Mouse (Mus musculus): Measurements from ENCODE around the gene Runx2. TPM values are rescaled to one million over a fixed set of nuclear protein-coding genes. Genes with fewer than 3 reads are reported as not detected.

Runx2 gene
- polyA plus RNA-seq, 1 experiment from 2014 or later: 10.1 TPM

DNA sequence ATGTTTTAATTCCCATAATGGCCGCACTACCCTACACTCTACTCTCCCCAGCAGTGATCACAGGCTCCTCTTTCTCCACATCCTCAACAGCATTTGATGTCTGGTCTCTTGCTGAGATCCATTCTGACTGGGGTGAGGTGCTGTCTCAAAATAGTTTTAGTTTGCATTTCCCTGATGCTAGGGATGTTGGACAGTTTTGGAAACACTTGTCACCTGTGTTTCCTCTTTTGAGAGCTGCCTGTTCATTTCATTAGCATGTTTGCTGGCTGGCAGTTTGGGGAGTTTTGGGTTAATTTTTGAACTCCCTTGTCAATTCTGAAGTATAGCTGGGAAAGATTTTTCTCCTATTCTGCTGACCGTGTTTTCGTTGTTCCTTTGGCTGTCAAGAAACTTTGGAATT lies 340.3 kb downstream of the Runx2 start:
- Histone ChIP-seq H3K9me3 (replicated peaks; ENCODE audit: control insufficient read depth, low read length) (no peaks in the 10 kb centered on the region), H3K27ac (replicated peaks; ENCODE audit: low read depth, low read length) (no peak overlapping the region), H3K9ac (replicated peaks; ENCODE audit: low read length) (no peak overlapping the region), H3K27me3 (ENCODE audit: control insufficient read depth, insufficient read depth, low read length) (no peaks in the 10 kb centered on the region), H3K36me3 (replicated peaks; ENCODE audit: control insufficient read depth, insufficient read depth, low read depth, low read length) (no peaks in the 10 kb centered on the region), H3K4me1 (ENCODE audit: control insufficient read depth, insufficient read depth, low read length) (no peaks in the 10 kb centered on the region), H3K4me2 (ENCODE audit: low read depth, low read length) (no peak overlapping the region), H3K4me3 (ENCODE audit: low read depth, low read length) (no peak overlapping the region)
- no peak for DNase-seq (ENCODE audit: low spot score)
- 76% methylated on average over 3 of the region's 3 CpGs for WGBS
- ATAC-seq (replicated peaks; ENCODE audit: insufficient number of reproducible peaks, low FRiP score, low TSS enrichment, low read depth): no peak

DNA sequence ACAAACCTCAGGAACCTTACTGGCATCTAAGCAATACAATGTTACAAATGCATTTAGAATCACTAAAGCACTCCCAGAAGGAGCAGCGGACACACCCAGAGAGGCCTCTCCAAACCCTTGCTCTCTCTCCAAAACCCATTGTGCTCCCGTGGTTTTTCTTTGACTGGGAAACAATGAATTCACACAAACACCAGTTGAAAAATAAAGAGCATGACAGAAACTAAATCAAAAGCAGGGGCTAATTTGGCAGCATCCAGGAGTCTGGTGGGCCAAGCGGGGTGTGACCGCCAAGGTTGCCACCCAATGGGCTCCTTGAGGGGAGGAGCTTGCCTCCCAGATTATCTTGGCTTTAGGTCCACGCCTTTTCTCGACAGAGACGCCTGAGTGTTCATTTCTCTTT lies 341.9 kb downstream of the Runx2 start:
- no peaks in the 10 kb centered on the region for H3K27me3 ChIP-seq (ENCODE audit: control insufficient read depth, insufficient read depth, low read length)
- H3K27ac ChIP-seq (replicated peaks; ENCODE audit: low read depth, low read length): no peak overlapping the region
- H3K4me3 ChIP-seq (ENCODE audit: low read depth, low read length): no peak overlapping the region
- H3K36me3 ChIP-seq (replicated peaks; ENCODE audit: control insufficient read depth, insufficient read depth, low read depth, low read length): no peaks in the 10 kb centered on the region
- H3K4me2 ChIP-seq (ENCODE audit: low read depth, low read length): no peak overlapping the region
- ATAC-seq (replicated peaks; ENCODE audit: insufficient number of reproducible peaks, low FRiP score, low TSS enrichment, low read depth) (no peak), DNase-seq (ENCODE audit: low spot score) (no peak)
- no peaks in the 10 kb centered on the region for H3K9me3 ChIP-seq (replicated peaks; ENCODE audit: control insufficient read depth, low read length)
- WGBS: 85% methylated on average over 7 of the region's 7 CpGs
- H3K9ac ChIP-seq (replicated peaks; ENCODE audit: low read length): no peak overlapping the region
- no peaks in the 10 kb centered on the region for H3K4me1 ChIP-seq (ENCODE audit: control insufficient read depth, insufficient read depth, low read length)

DNA sequence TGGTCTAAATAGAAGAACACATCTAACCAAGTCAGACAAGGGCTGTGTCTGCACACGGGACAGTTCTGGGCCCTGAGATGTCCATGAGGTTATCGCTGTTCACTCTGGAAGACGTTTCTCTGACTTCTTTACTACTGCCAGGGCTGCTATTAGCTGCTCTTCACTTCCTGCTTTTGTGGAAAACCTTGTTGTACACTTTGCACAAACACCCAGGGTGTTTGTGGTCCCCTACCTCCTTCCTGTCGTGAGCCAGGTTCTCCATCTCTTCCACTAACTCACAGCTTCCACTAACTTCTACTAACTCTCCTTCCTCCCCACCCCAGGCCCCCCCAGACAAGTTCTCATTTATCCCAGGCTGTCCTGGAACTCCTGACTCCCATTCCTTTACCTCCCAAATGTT lies 350.9 kb downstream of the Runx2 start:
- Histone ChIP-seq H3K27ac (replicated peaks; ENCODE audit: low read depth, low read length) (no peak overlapping the region), H3K36me3 (replicated peaks; ENCODE audit: control insufficient read depth, insufficient read depth, low read depth, low read length) (no peaks in the 10 kb centered on the region), H3K4me2 (ENCODE audit: low read depth, low read length) (no peak overlapping the region), H3K27me3 (ENCODE audit: control insufficient read depth, insufficient read depth, low read length) (no peaks in the 10 kb centered on the region), H3K4me3 (ENCODE audit: low read depth, low read length) (no peak overlapping the region), H3K9ac (replicated peaks; ENCODE audit: low read length) (no peak overlapping the region), H3K4me1 (ENCODE audit: control insufficient read depth, insufficient read depth, low read length) (no peaks in the 10 kb centered on the region), H3K9me3 (replicated peaks; ENCODE audit: control insufficient read depth, low read length) (no peaks in the 10 kb centered on the region)
- 89% methylated on average over 4 of the region's 4 CpGs for WGBS
- ATAC-seq (replicated peaks; ENCODE audit: insufficient number of reproducible peaks, low FRiP score, low TSS enrichment, low read depth): no peak
- DNase-seq (ENCODE audit: low spot score): no peak

DNA sequence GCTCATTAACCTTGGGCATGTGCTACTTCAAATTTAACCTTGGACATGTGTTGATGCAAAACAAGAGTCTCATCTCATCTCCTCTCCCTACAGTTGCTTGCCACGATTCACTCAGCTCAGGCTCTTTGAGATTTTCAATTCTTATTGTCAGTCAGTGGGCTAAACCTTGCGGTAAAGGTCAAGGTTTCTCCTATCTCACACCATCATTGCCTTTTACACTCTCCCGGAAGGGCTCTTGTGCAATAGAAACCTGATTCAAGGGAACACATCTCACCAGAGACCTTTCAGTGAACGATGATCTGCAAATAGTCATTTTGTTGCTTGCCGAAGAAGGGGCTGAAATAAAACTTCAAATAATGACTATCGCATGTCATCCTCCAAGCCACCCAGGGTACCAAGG lies 354.4 kb downstream of the Runx2 start:
- H3K27me3 ChIP-seq (ENCODE audit: control insufficient read depth, insufficient read depth, low read length): no peaks in the 10 kb centered on the region
- no peak overlapping the region for H3K27ac ChIP-seq (replicated peaks; ENCODE audit: low read depth, low read length)
- no peak overlapping the region for H3K4me2 ChIP-seq (ENCODE audit: low read depth, low read length)
- ATAC-seq (replicated peaks; ENCODE audit: insufficient number of reproducible peaks, low FRiP score, low TSS enrichment, low read depth) (no peak), DNase-seq (ENCODE audit: low spot score) (no peak)
- H3K9me3 ChIP-seq (replicated peaks; ENCODE audit: control insufficient read depth, low read length): no peaks in the 10 kb centered on the region
- 86% methylated on average over 6 of the region's 6 CpGs for WGBS
- no peak overlapping the region for H3K4me3 ChIP-seq (ENCODE audit: low read depth, low read length)
- H3K9ac ChIP-seq (replicated peaks; ENCODE audit: low read length): no peak overlapping the region
- no peaks in the 10 kb centered on the region for H3K36me3 ChIP-seq (replicated peaks; ENCODE audit: control insufficient read depth, insufficient read depth, low read depth, low read length)
- H3K4me1 ChIP-seq (ENCODE audit: control insufficient read depth, insufficient read depth, low read length): no peaks in the 10 kb centered on the region

DNA sequence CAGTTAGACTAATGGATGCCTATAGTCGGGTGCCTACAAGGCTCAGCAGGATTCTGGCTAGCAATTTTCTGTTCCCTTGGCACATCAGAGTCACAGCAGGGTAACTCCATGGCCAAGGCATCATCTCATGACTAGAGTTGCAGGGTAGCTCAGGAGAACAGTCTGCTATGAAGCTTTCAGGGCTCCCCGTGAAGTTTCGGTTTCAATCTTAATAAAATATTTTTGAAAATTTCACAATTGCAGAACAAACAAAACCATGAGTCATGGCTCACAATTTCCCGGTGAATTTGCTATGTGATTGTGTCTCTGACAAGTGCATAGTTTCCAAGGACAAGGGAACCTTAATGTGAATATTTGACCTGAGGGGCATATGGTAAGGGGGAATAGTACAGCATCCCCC lies 355.6 kb downstream of the Runx2 start:
- DNase-seq (ENCODE audit: low spot score): no peak
- no peaks in the 10 kb centered on the region for H3K9me3 ChIP-seq (replicated peaks; ENCODE audit: control insufficient read depth, low read length)
- 92% methylated on average over 4 of the region's 4 CpGs for WGBS
- H3K4me3 ChIP-seq (ENCODE audit: low read depth, low read length): no peak overlapping the region
- H3K27me3 ChIP-seq (ENCODE audit: control insufficient read depth, insufficient read depth, low read length): no peaks in the 10 kb centered on the region
- no peaks in the 10 kb centered on the region for H3K36me3 ChIP-seq (replicated peaks; ENCODE audit: control insufficient read depth, insufficient read depth, low read depth, low read length)
- no peak overlapping the region for H3K27ac ChIP-seq (replicated peaks; ENCODE audit: low read depth, low read length)
- H3K4me2 ChIP-seq (ENCODE audit: low read depth, low read length): no peak overlapping the region
- no peak for ATAC-seq (replicated peaks; ENCODE audit: insufficient number of reproducible peaks, low FRiP score, low TSS enrichment, low read depth)
- no peak overlapping the region for H3K9ac ChIP-seq (replicated peaks; ENCODE audit: low read length)
- H3K4me1 ChIP-seq (ENCODE audit: control insufficient read depth, insufficient read depth, low read length): no peaks in the 10 kb centered on the region

DNA sequence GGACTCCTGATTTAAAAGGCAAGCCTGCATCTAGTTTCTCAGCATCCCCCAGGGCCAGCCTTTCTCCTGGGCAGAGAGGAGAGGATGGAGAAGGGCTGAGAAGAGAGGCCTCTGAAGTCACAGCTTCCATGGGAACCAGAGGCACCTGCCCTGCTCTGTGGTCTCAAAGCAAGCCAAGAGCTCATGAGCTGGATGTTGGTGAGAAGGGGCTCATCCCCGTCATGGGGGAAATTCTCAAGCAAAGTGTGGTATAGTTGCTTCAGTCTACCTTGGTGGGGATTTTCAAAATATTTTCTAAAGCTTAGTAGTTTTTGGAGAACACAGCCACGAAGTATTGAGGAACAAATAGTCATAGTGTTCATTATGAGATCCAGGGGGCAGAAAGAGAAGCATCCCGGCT lies 357.9 kb downstream of the Runx2 start:
- H3K36me3 ChIP-seq (replicated peaks; ENCODE audit: control insufficient read depth, insufficient read depth, low read depth, low read length): no peaks in the 10 kb centered on the region
- 78% methylated on average over 3 of the region's 3 CpGs for WGBS
- no peak overlapping the region for H3K9ac ChIP-seq (replicated peaks; ENCODE audit: low read length)
- ATAC-seq (replicated peaks; ENCODE audit: insufficient number of reproducible peaks, low FRiP score, low TSS enrichment, low read depth) (no peak), DNase-seq (ENCODE audit: low spot score) (no peak)
- H3K4me1 ChIP-seq (ENCODE audit: control insufficient read depth, insufficient read depth, low read length): no peaks in the 10 kb centered on the region
- H3K27ac ChIP-seq (replicated peaks; ENCODE audit: low read depth, low read length): no peak overlapping the region
- no peaks in the 10 kb centered on the region for H3K9me3 ChIP-seq (replicated peaks; ENCODE audit: control insufficient read depth, low read length)
- H3K4me3 ChIP-seq (ENCODE audit: low read depth, low read length): no peak overlapping the region
- H3K27me3 ChIP-seq (ENCODE audit: control insufficient read depth, insufficient read depth, low read length): no peaks in the 10 kb centered on the region
- H3K4me2 ChIP-seq (ENCODE audit: low read depth, low read length): no peak overlapping the region

DNA sequence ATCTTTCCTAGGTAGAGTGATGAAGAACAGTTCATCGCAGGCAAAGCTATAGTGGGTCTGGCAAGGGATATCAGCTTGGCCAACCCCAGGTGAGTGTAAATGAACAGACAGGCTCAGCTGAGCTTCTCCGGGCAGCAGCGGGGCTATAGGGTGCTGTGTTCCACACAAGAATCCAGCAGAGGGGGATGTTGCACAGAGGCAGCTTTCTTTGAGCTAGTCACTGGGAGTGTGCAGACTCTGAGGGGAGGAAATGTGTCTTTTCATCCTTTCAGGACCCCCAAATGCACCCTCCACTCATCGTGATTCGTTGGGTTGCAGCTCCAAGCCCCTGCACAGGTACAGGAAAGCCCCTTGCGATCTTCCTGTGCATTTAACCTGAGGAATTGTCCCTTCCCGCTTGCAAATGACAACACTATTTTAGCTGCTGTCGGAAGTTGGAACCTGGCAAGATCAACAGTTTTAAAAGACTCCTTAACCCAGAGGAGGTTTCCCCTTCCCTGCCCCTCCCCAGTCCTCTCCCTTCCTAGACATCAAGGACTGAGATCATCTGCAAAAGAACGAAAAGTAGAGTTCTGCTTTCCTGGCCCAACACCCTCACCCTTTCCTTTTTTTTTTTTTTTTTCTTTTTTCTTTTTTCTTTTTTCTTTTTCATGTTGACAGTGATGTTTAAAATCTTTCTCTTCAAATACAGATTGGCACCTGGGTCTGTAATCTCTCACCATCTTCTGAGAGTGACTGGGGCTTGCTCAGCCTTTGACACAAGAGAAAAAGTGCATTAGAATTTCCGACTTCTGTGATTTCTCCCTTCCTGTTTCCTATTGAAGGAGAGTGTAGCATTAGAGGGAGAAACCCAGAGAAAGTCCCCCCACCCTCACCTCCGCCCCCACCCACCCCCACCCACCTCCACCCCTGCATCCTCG lies 358.7 kb downstream of the Runx2 start:
- H3K9me3 ChIP-seq (replicated peaks; ENCODE audit: control insufficient read depth, low read length): no peaks in the 10 kb centered on the region
- H3K27me3 ChIP-seq (ENCODE audit: control insufficient read depth, insufficient read depth, low read length): no peaks in the 10 kb centered on the region
- H3K27ac ChIP-seq (replicated peaks; ENCODE audit: low read depth, low read length): no peak overlapping the region
- no peaks in the 10 kb centered on the region for H3K36me3 ChIP-seq (replicated peaks; ENCODE audit: control insufficient read depth, insufficient read depth, low read depth, low read length)
- no peak overlapping the region for H3K4me3 ChIP-seq (ENCODE audit: low read depth, low read length)
- 35% methylated on average over 12 of the region's 12 CpGs for WGBS
- no peaks in the 10 kb centered on the region for H3K4me1 ChIP-seq (ENCODE audit: control insufficient read depth, insufficient read depth, low read length)
- ATAC-seq (replicated peaks; ENCODE audit: insufficient number of reproducible peaks, low FRiP score, low TSS enrichment, low read depth): peak; percentile 76; the same call in 1 of the 2 replicates
- peak; percentile 86 for DNase-seq (ENCODE audit: low spot score)
- no peak overlapping the region for H3K9ac ChIP-seq (replicated peaks; ENCODE audit: low read length)
- H3K4me2 ChIP-seq (ENCODE audit: low read depth, low read length): no peak overlapping the region

DNA sequence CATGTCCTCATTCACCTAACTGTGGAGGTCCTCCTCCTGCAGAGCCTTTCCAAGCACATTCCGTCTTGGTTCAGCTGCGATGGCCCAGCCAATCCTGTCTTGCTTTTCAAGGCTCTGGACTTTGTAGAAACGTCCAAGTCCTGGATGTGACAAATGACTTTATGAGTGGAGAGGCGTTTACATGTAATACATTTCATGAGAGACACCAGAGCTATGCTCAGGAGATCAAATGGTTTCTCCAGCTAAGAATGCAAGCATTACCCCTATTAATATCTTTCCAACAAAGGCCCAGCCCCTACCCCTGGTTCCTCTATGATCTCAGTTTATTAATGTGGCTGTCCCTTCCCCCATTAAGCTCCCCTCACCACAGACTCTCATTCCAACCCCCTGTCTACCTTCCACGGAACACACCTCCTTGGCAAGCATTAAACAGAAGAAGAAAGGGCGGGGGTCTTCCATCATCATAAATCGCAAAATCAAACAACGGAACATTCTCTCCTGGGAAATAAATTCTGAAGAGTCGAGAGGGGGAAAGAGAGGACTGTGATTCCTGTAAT lies 364.6 kb downstream of the Runx2 start:
- Histone ChIP-seq H3K27me3 (ENCODE audit: control insufficient read depth, insufficient read depth, low read length) (no peaks in the 10 kb centered on the region), H3K4me2 (ENCODE audit: low read depth, low read length) (no peak overlapping the region), H3K36me3 (replicated peaks; ENCODE audit: control insufficient read depth, insufficient read depth, low read depth, low read length) (no peaks in the 10 kb centered on the region), H3K27ac (replicated peaks; ENCODE audit: low read depth, low read length) (no peak overlapping the region), H3K9ac (replicated peaks; ENCODE audit: low read length) (no peak overlapping the region), H3K4me1 (ENCODE audit: control insufficient read depth, insufficient read depth, low read length) (no peaks in the 10 kb centered on the region), H3K4me3 (ENCODE audit: low read depth, low read length) (no peak overlapping the region), H3K9me3 (replicated peaks; ENCODE audit: control insufficient read depth, low read length) (no peaks in the 10 kb centered on the region)
- WGBS: 80% methylated on average over 9 of the region's 9 CpGs
- DNase-seq (ENCODE audit: low spot score) (no peak), ATAC-seq (replicated peaks; ENCODE audit: insufficient number of reproducible peaks, low FRiP score, low TSS enrichment, low read depth) (no peak)
